Comparison of ENCODE assay signal across 9 mouse cellular contexts in the genomic region with DNA sequence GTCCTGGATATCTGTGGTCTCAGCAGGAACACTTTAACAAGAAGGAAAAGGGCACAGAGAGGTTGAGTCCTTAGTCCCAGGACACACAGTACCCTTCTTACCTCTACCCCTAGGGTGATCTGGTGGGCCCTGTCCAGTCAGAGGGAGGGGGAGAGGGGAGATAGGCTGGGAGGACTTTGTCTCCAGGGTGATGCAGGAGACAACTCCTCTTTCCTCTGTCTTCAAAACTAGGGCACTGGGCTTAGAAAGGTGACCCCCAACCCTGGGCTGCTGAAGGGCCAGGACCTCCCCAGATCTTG. TPM values are rescaled to one million over a fixed set of nuclear protein-coding genes. Genes with fewer than 3 reads are reported as not detected.
DNase-seq lines count a peak whose midpoint lies in the region; ATAC-seq and TF ChIP-seq lines count a peak whose summit lies in the region.
"Had no signal": no experiment of that assay in that cellular context is flagged by ENCODE, and none has a peak within 500 bp of the region (broad histone marks: within the 10 kb centered on the region; RNA-seq: fewer than 3 reads in every experiment).

No protein-coding gene starts in this region.

- peak; percentile 6; the same call in 1 of the 2 replicates for ATAC-seq in lung, embryonic 14.5 days (ENCODE audit: insufficient read depth)
- ATAC-seq in forebrain, embryonic 13.5 days = no peak
- no peak for ATAC-seq in stomach, embryonic 15.5 days (ENCODE audit: insufficient read depth, low FRiP score, low read depth)

- H3K27ac ChIP-seq in lung, embryonic 14.5 days (ENCODE audit: low read depth) = no peak overlapping the region; the same call in 1 of the 2 replicates
- peak overlapping the region; percentile 44; the same call in 1 of the 2 replicates for H3K27ac ChIP-seq in forebrain, embryonic 13.5 days
- peak overlapping the region; percentile 88 for H3K27ac ChIP-seq in limb, embryonic 10.5 days
- peak overlapping the region; percentile 45 for H3K27ac ChIP-seq in stomach, embryonic 15.5 days

- no peaks in the 10 kb centered on the region for H3K36me3 ChIP-seq in lung, embryonic 14.5 days (ENCODE audit: insufficient read depth)
- no peaks in the 10 kb centered on the region for H3K36me3 ChIP-seq in forebrain, embryonic 13.5 days (ENCODE audit: poor library complexity, severe bottlenecking)
- H3K36me3 ChIP-seq in limb, embryonic 10.5 days = no peaks in the 10 kb centered on the region
- H3K36me3 ChIP-seq in stomach, embryonic 15.5 days = no peaks in the 10 kb centered on the region

- H3K9ac ChIP-seq in lung, embryonic 14.5 days = no peak overlapping the region
- peak overlapping the region; percentile 51 for H3K9ac ChIP-seq in forebrain, embryonic 13.5 days
- H3K9ac ChIP-seq in stomach, embryonic 15.5 days = no peak overlapping the region

- no peak for TF ChIP-seq CTCF in lung, embryonic 14.5 days (IDR thresholded peaks at IDR 0.05; ENCODE audit: low read depth)

- DNase-seq in lung, embryonic 14.5 days = no peak
- no peak for DNase-seq in lung, postnatal 14 days
- DNase-seq in limb, embryonic 10.5 days (ENCODE audit: low spot score) = no peak
- DNase-seq in adrenal gland, adult 8-10 months = no peak
- DNase-seq in embryo, embryonic 11 days = no peak

- H3K27me3 ChIP-seq in lung, embryonic 14.5 days (ENCODE audit: insufficient read depth, low read length) = peaks cover 23% of the 10 kb centered on the region
- H3K27me3 ChIP-seq in forebrain, embryonic 13.5 days = peaks cover 29% of the 10 kb centered on the region
- H3K27me3 ChIP-seq in limb, embryonic 10.5 days (ENCODE audit: low read depth, poor library complexity, severe bottlenecking) = peaks cover 25% of the 10 kb centered on the region
- 0 out of 2 replicates have a peak, but pooled peaks cover 9% of the 10 kb centered on the region for H3K27me3 ChIP-seq in stomach, embryonic 15.5 days (replicated peaks)

- H3K4me1 ChIP-seq in lung, embryonic 14.5 days (ENCODE audit: insufficient read depth) = peaks cover 25% of the 10 kb centered on the region
- peaks cover 76% of the 10 kb centered on the region for H3K4me1 ChIP-seq in forebrain, embryonic 13.5 days
- peaks cover 92% of the 10 kb centered on the region for H3K4me1 ChIP-seq in limb, embryonic 10.5 days
- peaks cover 67% of the 10 kb centered on the region for H3K4me1 ChIP-seq in stomach, embryonic 15.5 days

- H3K4me2 ChIP-seq in lung, embryonic 14.5 days = peak overlapping the region; percentile 96
- H3K4me2 ChIP-seq in forebrain, embryonic 13.5 days = peak overlapping the region; percentile 94
- H3K4me2 ChIP-seq in stomach, embryonic 15.5 days = peak overlapping the region; percentile 95

- H3K9me3 ChIP-seq in lung, embryonic 14.5 days (ENCODE audit: low read depth, low read length) = no peaks in the 10 kb centered on the region
- H3K9me3 ChIP-seq in forebrain, embryonic 13.5 days (replicated peaks) = no peaks in the 10 kb centered on the region
- H3K9me3 ChIP-seq in limb, embryonic 10.5 days (replicated peaks) = no peaks in the 10 kb centered on the region
- H3K9me3 ChIP-seq in stomach, embryonic 15.5 days = no peaks in the 10 kb centered on the region

- H3K4me3 ChIP-seq in lung, embryonic 14.5 days (ENCODE audit: low read depth, low read length) = peak overlapping the region; percentile 63
- H3K4me3 ChIP-seq in forebrain, embryonic 13.5 days = peak overlapping the region; percentile 54
- H3K4me3 ChIP-seq in limb, embryonic 10.5 days = peak overlapping the region; percentile 76
- H3K4me3 ChIP-seq in stomach, embryonic 15.5 days (replicated peaks) = peak overlapping the region; percentile 62

RNA-seq across cellular contexts. Expression of a gene that starts 0.7 kb away (rescaled TPM):
- 12.7 and 14.3 TPM in 2 replicates for polyA plus RNA-seq in lung, embryonic 14.5 days (2014; fragmentation: Nextera tagmentation; extraction: Ambion mirVana)
- 24.0 and 24.9 TPM in 2 replicates for polyA plus RNA-seq in forebrain, embryonic 13.5 days (2015; fragmentation: Nextera tagmentation; extraction: Ambion mirVana)
- 6.7 and 8.1 TPM in 2 replicates for polyA plus RNA-seq in limb, embryonic 10.5 days (2016; fragmentation: Nextera tagmentation; extraction: Ambion mirVana)
- polyA plus RNA-seq in stomach, embryonic 15.5 days (2015; fragmentation: Nextera tagmentation; extraction: Ambion mirVana) = 9.6 and 10.8 TPM in 2 replicates
- total RNA-seq in adrenal gland, adult 8-10 months (2022) = 10 to 100 TPM; 30.7 to 64.5 (median 48.4) TPM

RNA-seq across cellular contexts. Expression of a gene that starts 50.3 kb away (rescaled TPM):
- not detected in 2 replicates for polyA plus RNA-seq in lung, embryonic 14.5 days (2014; fragmentation: Nextera tagmentation; extraction: Ambion mirVana)
- polyA plus RNA-seq in forebrain, embryonic 13.5 days (2015; fragmentation: Nextera tagmentation; extraction: Ambion mirVana) = 1.4 and 1.9 TPM in 2 replicates
- polyA plus RNA-seq in limb, embryonic 10.5 days (2016; fragmentation: Nextera tagmentation; extraction: Ambion mirVana) = 0.16 TPM in 1 of 2 replicates, not detected in the other
- 0.80 and 0.94 TPM in 2 replicates for polyA plus RNA-seq in stomach, embryonic 15.5 days (2015; fragmentation: Nextera tagmentation; extraction: Ambion mirVana)
- 1 to 10 TPM in 3 of 4 experiments, under 1 TPM in 1; 0.99 to 4.1 (median 2.6) TPM for total RNA-seq in adrenal gland, adult 8-10 months (2022)
- total RNA-seq: hematopoietic stem cell, adult 5-6 weeks had no signal
- polyA plus RNA-seq: liver, embryonic 16.5 days had no signal
